Mouse (Mus musculus) T-helper 1 cell (primary cell): ENCODE data around the gene Gm21921.
"Not testable (repeated sequence)": the region's sequence is repeated elsewhere in the genome, so short reads cannot be mapped to it uniquely, and the experiment has no call there.

Experiments used
- in situ Hi-C: fragments of 300-600 bp; cut with MboI, MseI; formaldehyde crosslinking; loops from one replicate; pipeline ENCODE4 v1.15.1; 2025; ENCODE audit warnings: high pct_unique_total_duplicates

The Gm21921 gene

DNA sequence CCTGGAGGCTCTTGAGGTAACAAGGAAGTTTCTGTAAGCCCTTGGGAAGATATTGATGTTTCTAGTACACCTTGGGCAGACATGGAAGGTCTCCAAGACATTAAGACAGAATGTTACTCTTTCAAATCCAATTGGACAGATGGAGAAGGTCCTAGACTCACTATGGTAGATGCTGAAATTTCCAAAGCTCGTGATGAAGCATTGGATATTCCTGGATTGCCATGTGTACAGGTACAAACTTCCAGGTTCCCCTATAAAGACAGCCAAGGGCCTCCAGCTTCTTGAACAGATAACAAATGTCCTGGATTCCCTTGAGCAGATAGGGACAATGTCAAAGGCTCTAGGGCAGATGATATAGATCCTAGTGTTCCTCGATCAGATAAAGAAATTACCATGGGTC is at the start of gene Gm21921:
Gm21921 (minus strand) TSS at position 101 of the 400 bp plus-strand sequence.
- in situ Hi-C loops: not testable (repeated sequence)
